Mouse (Mus musculus) thymus, postnatal 0 days (tissue): ENCODE results near the gene Phldb2. TPM values are rescaled to one million over a fixed set of nuclear protein-coding genes. Genes with fewer than 3 reads are reported as not detected.

Experiments
- DNase-seq: peaks from one replicate; pipeline ENCODE4 v3.0.0-alpha.2; 2015; ENCODE audit warnings: low spot score
- polyA plus RNA-seq: library from polyadenylated mRNA; unstranded; fragments of >200 nt; fragmentation: Nextera tagmentation; extraction: Ambion mirVana; gene quantifications from 2 replicates; pipeline ENCODE4 v1.2.1, GENCODE M21; 2015

Phldb2 gene
- polyA plus RNA-seq, 1 experiment from 2014 or later, result 2.6 TPM

DNA sequence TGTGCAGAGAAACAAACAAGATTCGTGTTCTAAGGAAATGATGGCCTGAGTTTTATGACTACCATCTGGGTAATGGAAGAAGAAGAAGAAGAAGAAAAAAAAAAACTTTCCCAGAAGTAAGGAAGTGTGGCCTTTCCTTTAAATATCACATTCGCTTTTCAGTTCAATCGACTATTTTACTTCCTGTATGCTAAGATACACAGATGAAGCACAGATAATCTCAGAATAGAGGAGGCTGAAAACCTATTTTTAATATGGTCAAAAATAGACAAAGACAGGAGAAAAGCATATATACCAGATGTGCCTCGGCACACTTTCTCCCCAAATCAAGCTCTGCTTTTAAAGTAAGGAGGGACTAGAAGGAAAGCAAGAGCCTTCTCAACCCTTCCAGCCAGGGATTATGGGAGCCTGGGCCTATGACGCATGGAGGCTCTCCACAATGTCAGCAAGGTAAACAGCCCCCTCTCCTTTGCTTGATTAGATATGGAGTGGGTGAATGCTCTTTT lies 158.2 kb downstream of the Phldb2 start:
- DNase-seq, result no peak

DNA sequence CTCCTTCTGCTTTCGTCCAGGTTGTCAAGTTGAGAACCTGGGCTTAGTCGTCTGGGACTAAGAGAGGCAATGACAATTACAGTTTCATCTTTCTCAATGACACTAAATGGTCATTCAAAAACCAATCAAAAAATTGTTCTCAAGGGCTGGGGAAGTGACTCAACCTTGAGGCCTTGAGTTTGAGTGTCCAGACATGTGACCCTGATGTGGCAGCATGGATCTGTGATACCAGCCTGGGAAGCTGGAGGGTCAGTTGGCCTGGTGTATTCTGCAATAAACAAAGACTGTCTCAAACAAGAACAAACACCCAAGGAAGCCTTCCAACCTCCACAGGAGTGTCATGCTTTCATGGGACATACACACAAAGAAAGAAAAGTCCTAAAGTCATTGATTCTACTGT lies 160.6 kb downstream of the Phldb2 start:
- no peak for DNase-seq

DNA sequence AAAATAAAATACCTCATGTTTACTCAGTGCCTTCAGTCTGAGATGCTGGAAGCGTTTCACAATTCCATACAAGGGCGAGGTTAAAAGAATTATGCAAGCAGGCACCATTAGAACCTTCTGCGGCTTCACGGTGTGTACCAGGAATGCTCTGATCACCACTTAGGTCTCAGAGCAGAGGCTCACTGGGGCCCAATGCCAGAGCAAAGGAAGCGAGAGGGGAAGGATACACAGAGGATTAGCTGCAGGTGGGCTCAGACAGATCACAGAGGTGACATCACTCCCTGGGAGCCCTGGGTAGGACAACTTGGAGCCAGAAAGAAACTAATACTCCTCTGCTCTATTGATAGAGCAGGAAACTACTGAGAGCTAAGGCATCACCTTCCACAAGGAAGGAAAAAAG lies 162.1 kb downstream of the Phldb2 start:
- DNase-seq, result no peak

DNA sequence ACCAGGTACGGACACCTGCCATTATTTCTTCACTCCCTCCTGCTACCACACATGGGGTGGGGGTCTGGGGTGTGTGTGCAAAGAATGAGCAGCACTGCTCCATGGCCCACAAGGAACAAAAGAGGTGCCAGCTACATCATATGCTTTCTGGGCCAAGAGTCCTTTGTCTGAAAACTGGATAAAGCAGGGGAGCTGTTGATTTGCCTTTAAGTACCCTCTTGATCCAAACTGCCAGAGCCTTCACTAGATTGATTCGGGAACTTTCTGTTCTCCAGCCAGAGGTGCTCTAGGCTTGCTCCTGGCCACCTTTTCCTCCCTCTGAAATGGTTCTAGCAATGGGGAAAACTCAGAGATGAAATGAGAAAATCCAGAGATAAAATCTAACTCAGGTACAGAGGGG lies 164.1 kb downstream of the Phldb2 start:
- DNase-seq, result no peak

- DNase-seq, result no peak
These were observed 165.7 kb downstream of the Phldb2 start for GRCm38 (mm10) chr16:45787650-45788049.

- peak; percentile 82 for DNase-seq
These were observed 166.8 kb downstream of the Phldb2 start for GRCm38 (mm10) chr16:45786639-45787038.

DNA sequence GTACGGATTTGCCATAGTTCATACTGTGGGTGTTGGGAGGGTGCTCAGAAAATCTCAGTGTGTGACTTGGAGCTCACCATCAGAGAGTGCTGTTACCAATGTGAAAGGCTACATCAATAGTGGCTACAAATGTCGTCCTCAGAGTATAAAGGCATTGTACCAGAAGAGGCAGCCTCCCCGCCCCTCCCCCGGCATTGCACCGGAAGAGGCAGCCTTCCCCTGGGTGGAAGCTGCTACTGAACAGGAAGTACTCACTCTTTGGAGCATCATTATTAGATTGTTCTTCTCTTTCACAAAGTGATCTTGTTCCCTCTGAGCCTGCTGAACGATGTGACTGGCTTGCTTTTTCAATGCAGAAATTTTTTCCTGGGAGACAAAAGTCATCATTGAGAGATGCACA lies 173.4 kb downstream of the Phldb2 start:
- peak; percentile 13 for DNase-seq

DNA sequence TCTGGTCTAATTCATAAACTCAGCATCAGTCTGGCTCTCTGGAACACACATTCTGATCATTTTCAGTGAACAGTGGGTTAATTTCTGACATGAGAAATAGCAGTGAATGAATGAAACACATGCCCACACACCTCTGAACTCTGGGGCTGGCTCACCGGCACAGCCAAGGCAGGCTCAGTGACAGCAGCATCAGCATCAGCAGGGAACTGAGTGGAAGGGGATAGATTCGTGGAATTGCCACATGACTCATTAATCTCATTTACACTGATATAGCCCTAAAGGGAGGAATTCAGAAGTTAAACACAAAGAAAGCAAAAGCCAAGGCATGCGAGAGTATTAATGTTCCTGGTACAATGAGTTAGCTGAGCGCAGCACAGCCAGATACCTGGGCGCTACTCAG lies 178.6 kb downstream of the Phldb2 start:
- no peak for DNase-seq

GRCm38 (mm10) chr16:45770914-45771313 lies 182.5 kb downstream of the Phldb2 start:
- DNase-seq, result no peak

- no peak for DNase-seq
These were observed 185.4 kb downstream of the Phldb2 start for GRCm38 (mm10) chr16:45767853-45768640.

GRCm38 (mm10) chr16:45767434-45767833 lies 186.0 kb downstream of the Phldb2 start:
- no peak for DNase-seq

- DNase-seq, result no peak
These were observed 187.4 kb downstream of the Phldb2 start for GRCm38 (mm10) chr16:45765801-45766494.

DNA sequence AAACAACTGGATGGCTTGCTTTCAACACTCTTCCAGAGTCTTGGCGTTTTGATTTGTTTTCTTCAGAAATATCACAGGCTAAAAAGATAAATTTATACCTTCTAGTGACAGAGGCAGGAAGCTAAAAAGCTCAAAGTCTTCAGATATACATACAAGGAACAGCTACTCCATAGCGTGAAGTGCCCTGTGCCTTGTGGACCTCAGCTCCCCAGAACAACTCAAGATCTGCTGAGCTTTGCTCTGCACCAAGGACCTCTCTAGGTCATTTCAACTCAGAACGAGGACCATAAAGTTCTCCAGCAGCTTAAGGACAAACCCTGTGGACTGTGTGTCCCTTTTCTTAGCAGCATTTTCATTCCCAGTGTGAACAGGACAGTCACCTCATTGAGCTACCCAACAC lies 188.3 kb downstream of the Phldb2 start:
- DNase-seq, result no peak

- DNase-seq, result no peak
These were observed 190.4 kb downstream of the Phldb2 start for GRCm38 (mm10) chr16:45762859-45763505.

DNA sequence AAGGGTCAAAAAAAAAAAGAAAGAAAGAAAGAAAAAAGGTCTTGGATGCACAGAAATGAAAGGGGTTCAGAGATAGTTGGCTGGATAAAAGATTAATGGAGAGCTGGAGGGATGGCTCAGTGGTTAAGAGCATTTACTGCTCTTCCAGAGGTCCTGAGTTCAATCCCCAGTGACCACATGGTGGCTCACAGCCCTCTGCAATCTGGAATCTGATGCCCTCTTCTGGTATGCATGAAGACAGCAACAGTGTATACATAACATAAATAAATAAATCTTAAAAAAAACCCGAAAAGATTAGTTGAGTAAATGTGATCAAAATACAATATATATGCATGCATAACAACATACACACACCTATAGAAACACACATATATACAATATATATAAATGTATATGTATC lies 192.0 kb downstream of the Phldb2 start:
- no peak for DNase-seq

DNA sequence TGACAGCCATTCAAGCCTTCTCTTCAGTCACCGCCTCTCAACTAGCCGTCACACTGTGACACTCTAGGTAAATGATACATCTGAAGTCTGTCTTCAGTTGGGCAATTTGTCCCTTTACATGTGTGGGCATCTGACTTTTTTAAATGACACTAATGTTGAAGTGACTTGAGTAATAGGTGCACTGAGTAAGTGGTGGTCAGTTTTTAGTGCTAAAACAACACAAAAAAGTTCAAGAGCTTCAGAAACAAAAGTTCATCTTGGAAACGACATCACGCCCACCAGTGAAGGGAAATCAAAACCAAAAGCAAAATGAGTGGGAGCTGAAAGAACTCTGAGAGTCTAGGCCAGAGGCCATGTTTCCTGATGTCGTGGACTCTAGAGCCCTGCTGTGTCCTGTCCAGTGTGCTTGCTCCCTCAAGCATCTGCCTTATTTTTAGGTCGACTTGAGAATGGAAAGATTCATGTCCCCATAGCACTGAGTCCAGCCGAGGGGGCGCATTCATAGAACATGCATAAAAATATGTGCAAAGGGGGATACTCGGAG lies 194.6 kb downstream of the Phldb2 start:
- no peak for DNase-seq

DNA sequence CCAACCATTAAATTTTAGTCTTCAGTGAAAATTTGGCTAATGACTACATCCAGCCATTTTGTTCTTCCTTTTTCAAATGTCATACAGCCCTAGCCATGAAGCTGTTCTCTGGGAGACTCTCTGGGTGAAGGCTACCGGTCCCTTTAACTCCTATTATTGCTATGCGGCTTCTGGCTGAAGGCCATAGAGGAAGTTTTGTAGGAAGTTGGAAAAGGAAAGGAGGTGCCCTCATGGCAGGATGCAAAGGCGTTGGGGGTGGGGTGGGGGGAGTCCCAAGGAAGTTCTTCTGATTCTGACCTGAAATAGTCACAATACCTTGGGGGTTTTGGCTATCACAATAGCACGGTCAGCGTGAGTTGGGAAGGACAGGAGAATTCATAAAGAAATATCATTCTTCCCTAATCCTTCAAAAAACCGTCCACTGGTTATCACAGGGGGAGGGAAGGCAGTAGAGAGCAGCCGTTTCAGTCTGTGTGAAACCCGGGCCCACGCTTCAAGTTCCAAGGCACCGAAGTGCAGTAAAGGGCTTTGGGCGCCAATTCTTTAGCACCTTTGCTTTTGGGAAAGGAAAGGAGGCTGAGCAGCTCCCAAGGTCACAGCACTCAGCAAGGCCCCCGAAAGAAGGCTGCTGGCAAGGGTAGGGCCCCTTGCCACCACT lies 195.8 kb downstream of the Phldb2 start:
- DNase-seq, result no peak

- peak; percentile 72 for DNase-seq
These were observed 196.5 kb downstream of the Phldb2 start for GRCm38 (mm10) chr16:45756855-45757254.

- no peak for DNase-seq
These were observed 209.7 kb downstream of the Phldb2 start for GRCm38 (mm10) chr16:45743591-45744144.

- peak; percentile 97 for DNase-seq
These were observed 210.6 kb downstream of the Phldb2 start, which contains the start of gene Abhd10 for GRCm38 (mm10) chr16:45742615-45743476. TSS of gene Abhd10 (minus strand) at chr16:45742955.
